Mouse (Mus musculus) megakaryocyte progenitor cell, adult 5-6 weeks (primary cell): Measurements from ENCODE around the gene Etv2. TPM values are rescaled to one million over a fixed set of nuclear protein-coding genes. Genes with fewer than 3 reads are reported as not detected.

ENCODE experiments used
- ATAC-seq: replicated peaks from 2 replicates; pipeline ENCODE4 v1.8.0; 2016; ENCODE audit warnings: mild to moderate bottlenecking, moderate TSS enrichment, inconsistent platforms; ENCODE audit not compliant: poor library complexity
- total RNA-seq, 2 experiments: library from RNA; stranded (forward) in 1 of 2; stranded (reverse) in 1 of 2; fragments of 157-497, 149-512 nt in 1 of 2; fragments of 200-1000 nt in 1 of 2; gene quantifications; 2 replicates each; pipeline versions ENCODE4 v1.2.3 to v1.2.4; 2015 to 2017

Etv2 gene
- total RNA-seq, 2 experiments from 2014 or later, result not detected

DNA sequence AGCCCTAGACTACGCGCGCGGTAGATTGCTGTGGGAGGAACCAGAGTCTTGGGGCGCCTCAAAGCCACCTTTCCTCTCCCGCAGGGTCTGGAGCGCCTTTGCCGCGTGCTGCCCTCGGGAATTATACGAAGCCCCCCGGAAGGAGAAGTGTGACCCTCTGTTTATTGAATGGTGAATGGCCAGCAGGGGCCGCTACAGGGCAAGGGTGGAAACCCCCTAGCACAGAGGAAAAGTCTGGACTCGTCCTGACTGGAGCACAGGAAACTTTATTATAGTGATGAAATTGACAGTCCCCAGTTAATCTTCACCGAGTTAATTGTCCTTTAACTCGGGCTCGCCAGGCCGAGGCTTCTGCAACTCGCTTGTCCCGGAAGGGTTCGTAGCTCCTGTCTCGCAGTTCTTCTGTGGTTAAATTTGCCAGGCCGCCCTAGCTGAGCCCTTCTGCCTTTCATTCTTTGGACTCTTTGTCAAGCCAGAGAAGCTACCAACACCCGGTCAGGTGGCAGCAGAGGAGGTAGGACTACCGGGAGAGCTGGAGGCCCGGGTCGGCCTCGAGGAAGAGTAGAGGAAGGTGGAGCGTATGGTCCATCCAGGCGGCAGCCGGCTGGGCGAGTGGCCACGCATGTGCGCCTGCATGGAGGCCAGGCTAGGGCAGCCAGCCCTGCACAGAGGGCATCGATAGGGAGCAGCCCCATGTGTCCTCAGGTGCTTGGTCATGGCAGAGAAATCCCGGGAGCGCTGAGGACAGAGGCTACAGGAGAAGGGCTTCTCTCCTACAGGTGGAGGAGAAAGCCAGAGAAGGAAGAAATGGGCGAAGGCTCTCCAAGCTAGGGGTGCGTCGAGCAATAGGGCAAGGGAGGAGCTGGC, 46.0 kb downstream of the Etv2 start:
- ATAC-seq, result peak; percentile 65

DNA sequence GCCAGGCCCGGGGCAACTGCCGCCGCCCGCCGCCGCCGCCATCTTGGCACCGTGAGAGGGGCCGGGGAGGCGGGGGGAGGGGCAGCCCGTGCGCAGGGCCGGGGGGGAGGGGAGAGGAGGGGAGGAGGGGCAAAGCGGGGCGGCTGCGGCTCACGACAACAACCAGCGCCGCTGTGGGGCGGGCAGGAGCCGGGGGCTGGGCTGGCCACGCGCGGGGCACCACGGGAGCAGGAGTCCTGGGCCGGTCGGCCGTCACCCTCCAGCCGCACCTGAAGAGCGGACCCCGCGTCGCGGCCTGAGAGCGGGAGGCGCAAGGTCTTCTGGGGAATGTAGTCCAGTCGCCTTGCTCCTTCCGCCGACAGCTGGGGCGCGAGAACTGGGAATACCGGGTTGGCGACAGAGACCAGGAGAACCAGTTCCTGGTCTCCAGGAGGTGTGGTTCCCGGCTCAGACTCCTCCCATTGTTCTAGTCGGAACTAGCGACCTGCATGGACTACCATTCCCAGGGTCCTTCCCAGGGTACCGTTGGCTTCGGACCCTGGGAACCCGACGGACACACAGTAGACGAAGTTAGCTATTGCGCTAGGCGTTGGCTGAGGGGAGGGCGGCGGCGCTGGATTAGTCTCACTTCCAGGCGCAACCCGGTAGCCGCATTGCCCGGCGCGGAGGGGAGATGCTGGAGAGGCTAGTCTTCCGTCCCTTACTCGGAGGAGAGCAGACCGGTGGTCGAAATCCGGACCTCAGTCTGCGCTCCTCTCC, 46.8 kb downstream of the Etv2 start, which contains the start of gene Kmt2b:
Gene Kmt2b, minus strand, starts transcription at position 51 of the 759 bp plus-strand sequence.
- ATAC-seq, result peak; percentile 83

DNA sequence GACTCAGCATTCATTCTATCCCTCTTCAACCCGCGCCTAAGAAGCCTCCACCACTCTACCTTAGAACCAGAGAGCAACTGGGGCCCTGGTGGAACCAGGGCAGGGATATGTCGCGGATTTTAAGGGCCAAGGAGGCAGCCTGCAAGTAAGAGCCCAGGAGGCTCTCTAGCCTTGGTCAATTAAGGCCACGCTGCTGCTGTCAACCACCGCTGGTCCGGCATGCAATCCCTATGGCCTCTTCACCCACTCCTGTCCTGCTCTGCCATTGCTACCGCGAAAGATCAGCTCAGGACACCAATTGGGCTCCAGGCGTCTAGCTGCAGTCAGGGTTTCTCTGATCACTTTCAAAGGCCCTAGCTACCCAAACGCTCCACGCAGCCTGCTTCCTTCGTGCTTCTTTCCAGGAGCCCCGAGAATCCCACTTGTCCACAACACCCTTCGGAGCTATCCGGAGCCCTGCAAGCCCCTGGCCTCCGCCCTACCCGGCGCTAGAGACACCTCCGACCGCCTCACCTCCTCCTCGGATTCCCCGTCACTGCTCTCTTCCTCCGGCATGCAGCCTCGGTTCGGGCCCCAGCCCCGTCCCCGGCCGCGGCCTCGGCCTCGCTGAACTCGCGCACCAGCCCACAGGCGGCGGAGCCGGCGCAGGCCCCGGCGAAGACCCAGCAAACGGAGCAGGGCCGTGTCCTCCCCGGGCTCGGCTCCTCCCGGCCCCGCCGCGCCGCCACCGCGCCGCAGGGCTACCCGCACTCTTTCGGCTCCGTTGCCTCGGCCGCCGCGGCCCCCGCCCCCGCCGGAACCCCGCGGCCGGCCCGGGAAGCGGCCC, 47.6 kb downstream of the Etv2 start:
- ATAC-seq, result no peak

GRCm38 (mm10) chr7:30586455-30587020, 49.1 kb downstream of the Etv2 start:
- ATAC-seq, result no peak

DNA sequence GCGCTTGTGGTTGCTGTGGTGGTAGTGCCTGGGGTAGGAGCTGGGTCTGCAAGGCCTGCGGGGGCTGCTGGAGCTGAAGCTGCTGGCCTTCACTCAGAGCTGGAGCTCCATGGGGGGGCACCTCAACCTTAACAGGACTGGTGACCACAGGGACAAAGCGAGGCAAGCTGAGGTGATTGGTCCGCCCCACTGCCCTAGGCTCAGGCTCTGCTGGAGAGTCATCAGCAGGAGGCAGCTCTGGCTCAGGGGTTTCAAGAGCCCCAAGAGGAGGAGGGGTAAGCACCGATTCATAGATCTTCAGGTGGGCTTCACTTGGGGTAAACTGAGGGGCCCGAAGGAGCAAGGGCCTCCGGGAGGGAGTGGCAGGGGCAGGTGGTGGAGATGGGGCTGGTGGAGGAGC, 50.5 kb downstream of the Etv2 start:
- no peak for ATAC-seq

GRCm38 (mm10) chr7:30584339-30584738, 51.3 kb downstream of the Etv2 start:
- no peak for ATAC-seq

Other genes starting within 250 kb of the Etv2 start
Only the 30 nearest of the 33 such genes appear.
- 28.1 and 30.3 TPM in 2 replicates for gene Hcst, start 216.0 kb downstream of the Etv2 start, total RNA-seq (2015)
- gene Hcst, start 216.0 kb downstream of the Etv2 start, total RNA-seq (2017), result 10.0 and 12.7 TPM in 2 replicates
- 14.1 and 24.0 TPM in 2 replicates for gene Nfkbid, start 214.1 kb downstream of the Etv2 start, total RNA-seq (2015)
- 5.3 and 13.7 TPM in 2 replicates for gene Nfkbid, start 214.1 kb downstream of the Etv2 start, total RNA-seq (2017)
- not detected in 2 replicates for gene Aplp1, start 190.3 kb downstream of the Etv2 start, total RNA-seq (2015)
- not detected in 2 replicates for gene Aplp1, start 190.3 kb downstream of the Etv2 start, total RNA-seq (2017)
- not detected in 2 replicates for gene Kirrel2, start 178.2 kb downstream of the Etv2 start, total RNA-seq (2015)
- not detected in 2 replicates for gene Kirrel2, start 178.2 kb downstream of the Etv2 start, total RNA-seq (2017)
- gene Nphs1, start 177.5 kb downstream of the Etv2 start, total RNA-seq (2015), result 0.27 TPM in 1 of 2 replicates, not detected in the other
- 0.58 and 0.95 TPM in 2 replicates for gene Nphs1, start 177.5 kb downstream of the Etv2 start, total RNA-seq (2017)
- not detected in 2 replicates for gene Prodh2, start 142.2 kb downstream of the Etv2 start, total RNA-seq (2015)
- not detected in 2 replicates for gene Prodh2, start 142.2 kb downstream of the Etv2 start, total RNA-seq (2017)
- gene Arhgap33, start 100.8 kb downstream of the Etv2 start, total RNA-seq (2015), result 4.5 and 5.8 TPM in 2 replicates
- gene Arhgap33, start 100.8 kb downstream of the Etv2 start, total RNA-seq (2017), result 1.4 and 2.0 TPM in 2 replicates
- gene Hspb6, start 83.7 kb downstream of the Etv2 start, total RNA-seq (2015), result 11.7 and 12.2 TPM in 2 replicates
- 3.5 and 4.4 TPM in 2 replicates for gene Hspb6, start 83.7 kb downstream of the Etv2 start, total RNA-seq (2017)
- 11.5 and 16.3 TPM in 2 replicates for gene Proser3, start 83.6 kb downstream of the Etv2 start, total RNA-seq (2015)
- gene Proser3, start 83.6 kb downstream of the Etv2 start, total RNA-seq (2017), result 1.8 and 4.7 TPM in 2 replicates
- 54.8 and 67.5 TPM in 2 replicates for gene Lin37, start 76.0 kb downstream of the Etv2 start, total RNA-seq (2015)
- gene Lin37, start 76.0 kb downstream of the Etv2 start, total RNA-seq (2017), result 27.2 and 39.8 TPM in 2 replicates
- 21.4 and 23.4 TPM in 2 replicates for gene U2af1l4, start 72.6 kb downstream of the Etv2 start, total RNA-seq (2015)
- 86.9 and 96.7 TPM in 2 replicates for gene U2af1l4, start 72.6 kb downstream of the Etv2 start, total RNA-seq (2017)
- 2.2 and 3.7 TPM in 2 replicates for gene Gm49396, start 72.5 kb downstream of the Etv2 start, total RNA-seq (2015)
- gene Gm49396, start 72.5 kb downstream of the Etv2 start, total RNA-seq (2017), result 3.4 and 3.9 TPM in 2 replicates
- gene Psenen, start 72.2 kb downstream of the Etv2 start, total RNA-seq (2015), result 181 and 202 TPM in 2 replicates
- 150 and 154 TPM in 2 replicates for gene Psenen, start 72.2 kb downstream of the Etv2 start, total RNA-seq (2017)
- 7.2 and 9.2 TPM in 2 replicates for gene Igflr1, start 70.4 kb downstream of the Etv2 start, total RNA-seq (2015)
- gene Igflr1, start 70.4 kb downstream of the Etv2 start, total RNA-seq (2017), result not detected in 2 replicates
- gene Kmt2b, start 47.1 kb downstream of the Etv2 start, total RNA-seq (2015), result 72.2 and 99.8 TPM in 2 replicates
- gene Kmt2b, start 47.1 kb downstream of the Etv2 start, total RNA-seq (2017), result 11.7 and 14.5 TPM in 2 replicates
- gene Zbtb32, start 36.9 kb downstream of the Etv2 start, total RNA-seq (2015), result not detected in 2 replicates
- gene Zbtb32, start 36.9 kb downstream of the Etv2 start, total RNA-seq (2017), result not detected in 2 replicates
- gene Upk1a, start 23.0 kb downstream of the Etv2 start, total RNA-seq (2015), result 0.61 and 1.3 TPM in 2 replicates
- 0.14 TPM in 1 of 2 replicates, not detected in the other for gene Upk1a, start 23.0 kb downstream of the Etv2 start, total RNA-seq (2017)
- 325 and 346 TPM in 2 replicates for gene Cox6b1, start 9.7 kb downstream of the Etv2 start, total RNA-seq (2015)
- gene Cox6b1, start 9.7 kb downstream of the Etv2 start, total RNA-seq (2017), result 428 and 592 TPM in 2 replicates
- 43.9 and 52.2 TPM in 2 replicates for gene Rbm42, start 14.5 kb upstream of the Etv2 start, total RNA-seq (2015)
- gene Rbm42, start 14.5 kb upstream of the Etv2 start, total RNA-seq (2017), result 36.7 and 39.9 TPM in 2 replicates
- gene Haus5, start 29.1 kb upstream of the Etv2 start, total RNA-seq (2015), result 31.0 and 31.3 TPM in 2 replicates
- 21.5 and 28.7 TPM in 2 replicates for gene Haus5, start 29.1 kb upstream of the Etv2 start, total RNA-seq (2017)
- not detected in 2 replicates for gene Pmis2, start 35.8 kb upstream of the Etv2 start, total RNA-seq (2015)
- not detected in 2 replicates for gene Pmis2, start 35.8 kb upstream of the Etv2 start, total RNA-seq (2017)
- gene 2200002J24Rik, start 63.1 kb upstream of the Etv2 start, total RNA-seq (2015), result 0.69 TPM in 1 of 2 replicates, not detected in the other
- not detected in 2 replicates for gene 2200002J24Rik, start 63.1 kb upstream of the Etv2 start, total RNA-seq (2017)
- gene Atp4a, start 76.4 kb upstream of the Etv2 start, total RNA-seq (2015), result 1.2 and 1.3 TPM in 2 replicates
- gene Atp4a, start 76.4 kb upstream of the Etv2 start, total RNA-seq (2017), result 0.37 and 0.51 TPM in 2 replicates
- 210 and 218 TPM in 2 replicates for gene Tmem147, start 93.7 kb upstream of the Etv2 start, total RNA-seq (2015)
- 65.9 and 76.4 TPM in 2 replicates for gene Tmem147, start 93.7 kb upstream of the Etv2 start, total RNA-seq (2017)
- gene Gapdhs, start 107.8 kb upstream of the Etv2 start, total RNA-seq (2015), result not detected in 2 replicates
- gene Gapdhs, start 107.8 kb upstream of the Etv2 start, total RNA-seq (2017), result not detected in 2 replicates
- gene Sbsn, start 115.6 kb upstream of the Etv2 start, total RNA-seq (2015), result 1.6 TPM in 2 replicates
- 0.47 and 1.3 TPM in 2 replicates for gene Sbsn, start 115.6 kb upstream of the Etv2 start, total RNA-seq (2017)
- 81.7 and 87.4 TPM in 2 replicates for gene Dmkn, start 127.9 kb upstream of the Etv2 start, total RNA-seq (2015)
- gene Dmkn, start 127.9 kb upstream of the Etv2 start, total RNA-seq (2017), result 95.3 and 119 TPM in 2 replicates
- gene Krtdap, start 152.0 kb upstream of the Etv2 start, total RNA-seq (2015), result not detected in 2 replicates
- gene Krtdap, start 152.0 kb upstream of the Etv2 start, total RNA-seq (2017), result not detected in 2 replicates
- 8.5 and 8.8 TPM in 2 replicates for gene Ffar2, start 187.9 kb upstream of the Etv2 start, total RNA-seq (2015)
- gene Ffar2, start 187.9 kb upstream of the Etv2 start, total RNA-seq (2017), result 25.9 and 31.5 TPM in 2 replicates
- not detected in 2 replicates for gene Ffar3, start 220.3 kb upstream of the Etv2 start, total RNA-seq (2015)
- gene Ffar3, start 220.3 kb upstream of the Etv2 start, total RNA-seq (2017), result not detected in 2 replicates